ENCODE assay signal across 10 mouse cellular contexts in genomic region chr9:59588710-59589671, GRCm38 (mm10). TPM values are rescaled to one million over a fixed set of nuclear protein-coding genes. Genes with fewer than 3 reads are reported as not detected.
DNase-seq lines count a peak whose midpoint lies in the region; ATAC-seq lines count a peak whose summit lies in the region.
"Had no signal": no experiment of that assay in that cellular context is flagged by ENCODE, and none has a peak within 500 bp of the region (broad histone marks: within the 10 kb centered on the region; RNA-seq: fewer than 3 reads in every experiment).

No protein-coding gene starts in this region.

- H3K9ac ChIP-seq in kidney, embryonic 14.5 days (ENCODE audit: low read depth, low read length), result no peak overlapping the region
- H3K9ac ChIP-seq: embryonic facial prominence, embryonic 13.5 days; liver, embryonic 13.5 days had no signal

- no peak overlapping the region for H3K27ac ChIP-seq in kidney, embryonic 14.5 days (ENCODE audit: low read depth, low read length)
- H3K27ac ChIP-seq: embryonic facial prominence, embryonic 13.5 days; liver, embryonic 13.5 days had no signal

- H3K4me1 ChIP-seq in kidney, embryonic 14.5 days (ENCODE audit: control insufficient read depth, insufficient read depth, low read length), result no peaks in the 10 kb centered on the region
- H3K4me1 ChIP-seq: liver, embryonic 13.5 days had no signal

- H3K27me3 ChIP-seq in kidney, embryonic 14.5 days (ENCODE audit: control insufficient read depth, insufficient read depth, low read length), result peaks cover 6% of the 10 kb centered on the region; the same call in 1 of the 2 replicates

- ATAC-seq in kidney, embryonic 14.5 days (ENCODE audit: low FRiP score, low TSS enrichment), result peak; percentile 48

- no peak overlapping the region for H3K4me2 ChIP-seq in kidney, embryonic 14.5 days (replicated peaks; ENCODE audit: low read depth, low read length)
- H3K4me2 ChIP-seq: embryonic facial prominence, embryonic 13.5 days; liver, embryonic 13.5 days had no signal

- H3K9me3 ChIP-seq in kidney, embryonic 14.5 days (ENCODE audit: control insufficient read depth, low read length), result no peaks in the 10 kb centered on the region
- H3K9me3 ChIP-seq: embryonic facial prominence, embryonic 13.5 days; liver, embryonic 13.5 days had no signal

- no peak overlapping the region for H3K4me3 ChIP-seq in kidney, embryonic 14.5 days (ENCODE audit: low read length)
- H3K4me3 ChIP-seq: embryonic facial prominence, embryonic 13.5 days; liver, embryonic 13.5 days had no signal

- intact Hi-C loops in left cerebral cortex, postnatal 4 days (cut with DNase I), result no loop called here

- WGBS in kidney, embryonic 14.5 days, result 43% methylated on average over 12 of the region's 12 CpGs

- no peaks in the 10 kb centered on the region for H3K36me3 ChIP-seq in kidney, embryonic 14.5 days (ENCODE audit: control insufficient read depth, insufficient read depth, low read length)
- H3K36me3 ChIP-seq: embryonic facial prominence, embryonic 13.5 days; liver, embryonic 13.5 days had no signal

- no peak for DNase-seq in kidney, postnatal 10 days
- peak; percentile 71 to 86 for DNase-seq in frontal cortex, postnatal 36 days (ENCODE audit: low spot score in 2 of 2)
- DNase-seq in left cerebral cortex, postnatal 4 days, result peak; percentile 50
- peak; percentile 80 to 88 for DNase-seq in right cerebral cortex, postnatal 36 days (ENCODE audit: low spot score in 2 of 2)
- no peak for DNase-seq in thymus, postnatal 14 days
- no peak for DNase-seq in urinary bladder, postnatal 4 days (ENCODE audit: low spot score in 2 of 2)
- DNase-seq in cerebellum, adult 11 months, result no peak
- DNase-seq: liver, embryonic 13.5 days had no signal

RNA-seq across cellular contexts. Expression of gene Celf6, which starts 11.3 kb away (rescaled TPM):
- not detected in 2 replicates for polyA plus RNA-seq in kidney, embryonic 14.5 days (2014; fragmentation: Nextera tagmentation; extraction: Ambion mirVana)
- total RNA-seq in left cerebral cortex, postnatal 4 days (2021), result 10 to 100 TPM; 43.6 to 44.8 TPM

RNA-seq across cellular contexts. Expression of gene Parp6, which starts 28.1 kb away (rescaled TPM):
- polyA plus RNA-seq in kidney, embryonic 14.5 days (2014; fragmentation: Nextera tagmentation; extraction: Ambion mirVana), result 17.9 and 23.9 TPM in 2 replicates
- total RNA-seq in left cerebral cortex, postnatal 4 days (2021), result 100 to 1,000 TPM; 199 to 208 TPM

RNA-seq across cellular contexts. Expression of gene Tmem202, which starts 49.3 kb away (rescaled TPM):
- polyA plus RNA-seq in kidney, embryonic 14.5 days (2014; fragmentation: Nextera tagmentation; extraction: Ambion mirVana), result 0.19 TPM in 1 of 2 replicates, not detected in the other
- total RNA-seq in left cerebral cortex, postnatal 4 days (2021), result 1 to 10 TPM; 2.2 to 2.3 TPM
- polyA plus RNA-seq: embryonic facial prominence, embryonic 13.5 days; liver, embryonic 13.5 days had no signal

RNA-seq across cellular contexts. Expression of gene Hexa, which starts 49.7 kb away (rescaled TPM):
- polyA plus RNA-seq in kidney, embryonic 14.5 days (2014; fragmentation: Nextera tagmentation; extraction: Ambion mirVana), result 47.3 and 58.1 TPM in 2 replicates
- 10 to 100 TPM; 31.4 to 33.0 TPM for total RNA-seq in left cerebral cortex, postnatal 4 days (2021)

Comparison
In these comparisons a context has a peak if more than half of its experiments do, and no peak if none do; other contexts are left out.
1. DNase-seq: peak in frontal cortex, postnatal 36 days (2 of 2), left cerebral cortex, postnatal 4 days (single experiment) and right cerebral cortex, postnatal 36 days (2 of 2); none in kidney, postnatal 10 days (single experiment), thymus, postnatal 14 days (single experiment), urinary bladder, postnatal 4 days (0 of 2) and cerebellum, adult 11 months (single experiment).